8 mouse cellular contexts compared by ENCODE assay signal in genomic region chr12:112151244-112151979, GRCm38 (mm10). TPM values are rescaled to one million over a fixed set of nuclear protein-coding genes. Genes with fewer than 3 reads are reported as not detected.
A peak's percentile ranks its signal among the peaks of the same experiment; 100 is the strongest.
DNase-seq lines count a peak whose midpoint lies in the region; ATAC-seq and TF ChIP-seq lines count a peak whose summit lies in the region.

No protein-coding gene starts in this region.

- 19% methylated on average over 12 of the region's 12 CpGs for WGBS in embryonic facial prominence, embryonic 11.5 days
- 31% methylated on average over 11 of the region's 12 CpGs for WGBS in lung, postnatal 0 days

- H3K9ac ChIP-seq in embryonic facial prominence, embryonic 11.5 days (replicated peaks; ENCODE audit: low read length): peak overlapping the region; percentile 15
- no peak overlapping the region for H3K9ac ChIP-seq in lung, postnatal 0 days (replicated peaks; ENCODE audit: low read depth)

- peak overlapping the region; percentile 42 for H3K27ac ChIP-seq in embryonic facial prominence, embryonic 11.5 days (replicated peaks; ENCODE audit: low read depth, low read length)
- H3K27ac ChIP-seq in lung, postnatal 0 days (ENCODE audit: low read length): peak overlapping the region; percentile 72

- peak; percentile 78 for DNase-seq in adrenal gland, adult 8-10 months
- DNase-seq in embryonic facial prominence, embryonic 11.5 days (ENCODE audit: low spot score): no peak
- DNase-seq in kidney, adult 9 months: peak; percentile 79
- peak; percentile 45 for DNase-seq in lung, postnatal 0 days (ENCODE audit: low spot score)
- no peak for DNase-seq in ovary, adult 18-20 months (ENCODE audit: low spot score)
- DNase-seq in left cerebral cortex, adult 11 months (ENCODE audit: low spot score): no peak
- DNase-seq in layer of hippocampus, postnatal 10 days (ENCODE audit: low spot score in 2 of 2): no peak

- ATAC-seq in embryonic facial prominence, embryonic 11.5 days (replicated peaks; ENCODE audit: insufficient number of reproducible peaks, low FRiP score, low TSS enrichment, low read depth): no peak
- ATAC-seq in lung, postnatal 0 days: no peak
- ATAC-seq in CD4-positive, CD25-positive, alpha-beta regulatory T cell, adult 4 months: no peak

- H3K9me3 ChIP-seq in embryonic facial prominence, embryonic 11.5 days (replicated peaks; ENCODE audit: control insufficient read depth, low read length): no peaks in the 10 kb centered on the region
- no peaks in the 10 kb centered on the region for H3K9me3 ChIP-seq in lung, postnatal 0 days (ENCODE audit: low read length)

- H3K27me3 ChIP-seq in embryonic facial prominence, embryonic 11.5 days (ENCODE audit: control insufficient read depth, insufficient read depth, low read length): no peaks in the 10 kb centered on the region
- H3K27me3 ChIP-seq in lung, postnatal 0 days (replicated peaks; ENCODE audit: insufficient read depth, low read length): no peaks in the 10 kb centered on the region; the same call in 1 of the 2 replicates

- no peak for TF ChIP-seq CTCF in lung, postnatal 0 days (IDR thresholded peaks at IDR 0.05)

- H3K4me3 ChIP-seq in embryonic facial prominence, embryonic 11.5 days (ENCODE audit: low read depth, low read length): no peak overlapping the region
- H3K4me3 ChIP-seq in lung, postnatal 0 days (ENCODE audit: low read depth, low read length): no peak overlapping the region

- peaks cover 18% of the 10 kb centered on the region for H3K4me1 ChIP-seq in embryonic facial prominence, embryonic 11.5 days (ENCODE audit: control insufficient read depth, insufficient read depth, low read length)
- H3K4me1 ChIP-seq in lung, postnatal 0 days (ENCODE audit: insufficient read depth, low read depth, low read length): peaks cover 10% of the 10 kb centered on the region

- H3K4me2 ChIP-seq in embryonic facial prominence, embryonic 11.5 days (ENCODE audit: low read depth, low read length): no peak overlapping the region
- H3K4me2 ChIP-seq in lung, postnatal 0 days (replicated peaks; ENCODE audit: low read depth, low read length): no peak overlapping the region

- TF ChIP-seq EP300 in lung, postnatal 0 days (IDR thresholded peaks at IDR 0.05): no peak

- H3K36me3 ChIP-seq in embryonic facial prominence, embryonic 11.5 days (replicated peaks; ENCODE audit: control insufficient read depth, insufficient read depth, low read depth, low read length): no peaks in the 10 kb centered on the region
- H3K36me3 ChIP-seq in lung, postnatal 0 days (ENCODE audit: insufficient read depth, low read length): no peaks in the 10 kb centered on the region

RNA-seq across cellular contexts. Expression of gene Kif26a, which starts 5.4 kb away (rescaled TPM):
- total RNA-seq in adrenal gland, adult 8-10 months (2022): 10 to 100 TPM; 11.4 to 19.1 (median 14.7) TPM
- polyA plus RNA-seq in embryonic facial prominence, embryonic 11.5 days (2014; fragmentation: Nextera tagmentation; extraction: Ambion mirVana): 1.8 and 2.6 TPM in 2 replicates
- polyA plus RNA-seq in lung, postnatal 0 days (2015; fragmentation: Nextera tagmentation; extraction: Ambion mirVana): 2.9 and 3.0 TPM in 2 replicates
- 10 to 100 TPM in 1 of 2 experiments, 1 to 10 TPM in 1; 7.6 to 10.0 TPM for total RNA-seq in layer of hippocampus, postnatal 10 days (2021)
- not detected for polyA plus RNA-seq in CD4-positive, CD25-positive, alpha-beta regulatory T cell, adult 4 months (2017; shearing (Covaris generic))

RNA-seq across cellular contexts. Expression of gene Aspg, which starts 44.9 kb away (rescaled TPM):
- total RNA-seq in adrenal gland, adult 8-10 months (2022): 10 to 100 TPM in 2 of 4 experiments, 1 to 10 TPM in 1, under 1 TPM in 1; 0.22 to 19.3 (median 7.5) TPM
- 0.18 and 0.31 TPM in 2 replicates for polyA plus RNA-seq in embryonic facial prominence, embryonic 11.5 days (2014; fragmentation: Nextera tagmentation; extraction: Ambion mirVana)
- 2.5 and 2.6 TPM in 2 replicates for polyA plus RNA-seq in lung, postnatal 0 days (2015; fragmentation: Nextera tagmentation; extraction: Ambion mirVana)
- 1 to 10 TPM; 1.5 to 2.7 TPM for total RNA-seq in layer of hippocampus, postnatal 10 days (2021)
- polyA plus RNA-seq in CD4-positive, CD25-positive, alpha-beta regulatory T cell, adult 4 months (2017; shearing (Covaris generic)): not detected

Comparison
In these comparisons a context has a peak if more than half of its experiments do, and no peak if none do; other contexts are left out.
1. DNase-seq: peak in adrenal gland, adult 8-10 months (single experiment), kidney, adult 9 months (single experiment) and lung, postnatal 0 days (single experiment); none in embryonic facial prominence, embryonic 11.5 days (single experiment), ovary, adult 18-20 months (single experiment), left cerebral cortex, adult 11 months (single experiment) and layer of hippocampus, postnatal 10 days (0 of 2).